Mouse (Mus musculus) embryonic fibroblast, embryonic 13.5 days (primary cell): ENCODE data around the gene Ogfod3.

ENCODE experiments used
- CTCF ChIP-seq: IDR thresholded peaks from 2 replicates; pipeline ENCODE4 v1.5.1; 2011; ENCODE audit warnings: mild to moderate bottlenecking, control low read depth, low read length, moderate library complexity, borderline replicate concordance; ENCODE audit not compliant: insufficient read depth
- POLR2A ChIP-seq: IDR thresholded peaks from 2 replicates; pipeline ENCODE4 v1.6.1; 2011; ENCODE audit warnings: low read depth, mild to moderate bottlenecking, control low read depth, low read length, moderate library complexity

DNA sequence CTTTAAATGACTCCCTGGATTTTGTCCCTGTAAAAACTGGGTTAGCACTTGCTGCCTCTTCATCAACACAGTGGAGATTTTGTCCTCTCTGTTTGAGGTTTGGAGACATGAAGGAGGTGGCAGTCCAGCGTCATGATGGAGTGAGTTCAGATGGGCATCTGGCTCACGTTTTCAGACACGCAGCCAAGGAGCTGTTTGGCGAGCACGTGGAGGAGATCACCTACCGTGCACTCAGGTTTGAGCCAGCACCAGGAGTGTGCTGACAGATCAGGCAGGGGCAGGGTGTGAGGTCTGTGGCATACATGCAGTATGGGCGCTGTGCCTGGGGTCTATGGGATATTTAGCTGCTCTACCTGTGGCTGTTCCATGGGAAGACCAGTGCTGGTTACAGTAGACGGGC lies 45.7 kb upstream of the Ogfod3 start:
- TF ChIP-seq POLR2A (no peak), CTCF (no peak)
